Mouse (Mus musculus): ENCODE data around the gene Lep. TPM values are rescaled to one million over a fixed set of nuclear protein-coding genes. Genes with fewer than 3 reads are reported as not detected.

Gene Lep
- polyA plus RNA-seq, 1 experiment from 2014 or later = not detected

DNA sequence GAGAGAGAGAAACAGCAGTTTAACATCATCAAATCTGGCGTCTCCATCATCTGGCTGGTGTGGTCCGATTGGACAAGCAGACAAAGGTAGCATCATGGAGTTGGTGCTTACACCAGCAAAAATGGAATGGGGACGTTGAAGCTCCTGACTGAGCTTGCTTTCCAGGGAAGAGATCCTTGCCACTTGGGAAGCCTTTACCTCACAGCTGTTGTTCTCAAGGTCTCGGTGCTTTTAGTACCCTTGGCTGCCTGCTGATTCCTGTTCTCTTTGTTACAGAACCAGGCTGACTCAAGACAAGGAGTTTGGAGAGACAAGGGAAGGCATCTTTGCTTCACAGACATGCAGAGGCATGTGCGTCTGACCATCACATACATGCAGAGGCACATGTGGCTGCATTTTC is 31.9 kb upstream of the Lep start:
- whole genome bisulfite sequencing = 63% methylated on average over 5 of the region's 5 CpGs

DNA sequence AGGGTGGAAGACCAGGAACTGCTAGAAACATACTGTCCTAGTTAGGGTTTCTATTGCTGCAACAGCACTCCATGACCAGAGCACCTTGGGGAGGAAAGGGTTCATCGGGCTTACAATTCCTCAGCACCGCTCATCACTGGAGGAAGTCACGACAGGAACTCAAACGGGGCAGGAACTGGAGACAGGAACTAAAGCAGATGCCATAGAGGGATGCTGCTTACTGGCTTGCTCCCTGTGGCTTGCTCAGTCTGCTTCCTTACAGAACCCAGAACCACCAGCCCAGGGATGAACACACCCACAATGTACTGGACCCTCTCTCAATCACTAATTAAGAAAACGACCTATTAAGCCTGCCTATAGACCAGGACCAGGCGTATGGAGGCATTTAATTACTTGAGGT is 30.5 kb upstream of the Lep start:
- no peak overlapping the region for H3K9ac ChIP-seq (ENCODE audit: low read depth, low read length)
- H3K27ac ChIP-seq = no peak overlapping the region
- TF ChIP-seq CTCF (IDR thresholded peaks at IDR 0.05; ENCODE audit: low read depth) = no peak
- no peaks in the 10 kb centered on the region for H3K9me3 ChIP-seq (replicated peaks; ENCODE audit: low read length)
- H3K4me2 ChIP-seq (ENCODE audit: low read length) = no peak overlapping the region
- no peaks in the 10 kb centered on the region for H3K4me1 ChIP-seq (replicated peaks; ENCODE audit: insufficient read depth, low read length)
- H3K36me3 ChIP-seq (ENCODE audit: insufficient read depth, low read length) = no peaks in the 10 kb centered on the region
- no peak overlapping the region for H3K4me3 ChIP-seq (replicated peaks; ENCODE audit: low read depth, low read length)
- no peaks in the 10 kb centered on the region for H3K27me3 ChIP-seq (ENCODE audit: insufficient read depth, low read length)
- ATAC-seq (replicated peaks; ENCODE audit: low FRiP score, low read depth) (no peak), DNase-seq (ENCODE audit: low spot score) (no peak)
- WGBS = 69% methylated on average over 6 of the region's 6 CpGs

More for the DNA sequence above, 31.9 kb upstream of the Lep start:
- DNase-seq (ENCODE audit: low spot score) (no peak), ATAC-seq (replicated peaks; ENCODE audit: low FRiP score, low read depth) (no peak)
- Histone ChIP-seq H3K27me3 (ENCODE audit: insufficient read depth, low read length) (no peaks in the 10 kb centered on the region), H3K9me3 (replicated peaks; ENCODE audit: low read length) (no peaks in the 10 kb centered on the region), H3K4me2 (ENCODE audit: low read length) (no peak overlapping the region), H3K27ac (no peak overlapping the region), H3K4me1 (replicated peaks; ENCODE audit: insufficient read depth, low read length) (no peaks in the 10 kb centered on the region), H3K4me3 (replicated peaks; ENCODE audit: low read depth, low read length) (no peak overlapping the region), H3K9ac (ENCODE audit: low read depth, low read length) (no peak overlapping the region), H3K36me3 (ENCODE audit: insufficient read depth, low read length) (no peaks in the 10 kb centered on the region)
- TF ChIP-seq CTCF (IDR thresholded peaks at IDR 0.05; ENCODE audit: low read depth) = no peak

DNA sequence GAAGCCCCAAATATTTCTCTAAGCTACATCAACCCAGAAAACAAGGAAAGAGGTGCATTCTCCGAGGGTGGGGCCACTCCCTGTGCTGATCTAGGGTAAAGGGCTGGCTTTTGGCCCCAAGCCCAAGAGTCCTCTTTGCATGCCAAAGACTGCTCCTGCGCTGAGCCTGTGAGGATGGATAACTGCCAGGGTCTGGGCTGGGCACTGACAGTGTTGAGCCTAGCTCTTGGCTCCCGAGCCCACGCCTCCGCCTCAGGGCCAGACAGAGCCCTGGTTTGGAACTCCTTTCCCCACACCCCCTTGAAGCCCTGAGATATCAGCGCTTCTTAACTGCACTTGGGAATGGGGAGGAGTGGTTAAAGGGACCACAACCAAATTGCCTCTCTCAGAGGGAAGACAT is 28.8 kb upstream of the Lep start:
- TF ChIP-seq CTCF (IDR thresholded peaks at IDR 0.05; ENCODE audit: low read depth) = no peak
- Histone ChIP-seq H3K4me2 (ENCODE audit: low read length) (no peak overlapping the region), H3K9ac (ENCODE audit: low read depth, low read length) (no peak overlapping the region), H3K4me3 (replicated peaks; ENCODE audit: low read depth, low read length) (no peak overlapping the region), H3K27ac (no peak overlapping the region), H3K27me3 (ENCODE audit: insufficient read depth, low read length) (no peaks in the 10 kb centered on the region), H3K9me3 (replicated peaks; ENCODE audit: low read length) (no peaks in the 10 kb centered on the region), H3K36me3 (ENCODE audit: insufficient read depth, low read length) (no peaks in the 10 kb centered on the region), H3K4me1 (replicated peaks; ENCODE audit: insufficient read depth, low read length) (no peaks in the 10 kb centered on the region)
- 67% methylated on average over 6 of the region's 6 CpGs for WGBS
- ATAC-seq (replicated peaks; ENCODE audit: low FRiP score, low read depth) = no peak
- DNase-seq (ENCODE audit: low spot score) = no peak

DNA sequence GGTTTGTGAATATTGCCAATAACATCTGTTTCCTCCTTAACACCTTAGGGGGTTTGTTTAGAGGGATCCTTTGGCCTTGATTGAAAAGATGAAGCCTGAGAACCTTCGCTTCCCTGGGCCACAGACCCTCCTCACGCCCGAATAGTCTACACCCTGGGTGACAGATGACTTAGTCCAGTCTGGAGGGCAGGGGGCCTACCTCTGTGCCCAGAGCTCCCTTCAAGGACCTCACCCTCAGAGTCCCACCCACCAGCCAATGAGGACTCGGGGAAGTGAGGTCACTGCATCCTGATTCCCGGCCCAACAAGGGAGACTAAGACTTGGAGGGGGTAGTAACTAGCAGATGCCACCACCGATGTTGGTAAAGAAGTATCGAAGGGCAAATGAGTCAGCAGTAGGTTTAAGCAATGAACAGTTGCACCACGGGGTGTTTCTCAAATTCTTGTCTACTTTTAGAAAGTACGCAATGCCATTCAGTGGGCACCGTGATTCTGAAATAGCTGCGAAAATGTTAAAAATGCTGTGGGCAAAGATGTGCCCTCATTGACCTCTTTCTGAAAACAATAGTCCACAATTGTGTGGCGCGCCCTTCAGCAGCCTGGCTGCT is 28.2 kb upstream of the Lep start:
- ATAC-seq (replicated peaks; ENCODE audit: low FRiP score, low read depth) = no peak
- H3K4me2 ChIP-seq (ENCODE audit: low read length) = no peak overlapping the region
- WGBS = 86% methylated on average over 13 of the region's 13 CpGs
- H3K9ac ChIP-seq (ENCODE audit: low read depth, low read length) = no peak overlapping the region
- H3K36me3 ChIP-seq (ENCODE audit: insufficient read depth, low read length) = no peaks in the 10 kb centered on the region
- H3K4me1 ChIP-seq (replicated peaks; ENCODE audit: insufficient read depth, low read length) = no peaks in the 10 kb centered on the region
- H3K4me3 ChIP-seq (replicated peaks; ENCODE audit: low read depth, low read length) = no peak overlapping the region
- no peak overlapping the region for H3K27ac ChIP-seq
- TF ChIP-seq CTCF (IDR thresholded peaks at IDR 0.05; ENCODE audit: low read depth) = no peak
- no peaks in the 10 kb centered on the region for H3K27me3 ChIP-seq (ENCODE audit: insufficient read depth, low read length)
- H3K9me3 ChIP-seq (replicated peaks; ENCODE audit: low read length) = no peaks in the 10 kb centered on the region
- DNase-seq (ENCODE audit: low spot score) = no peak

DNA sequence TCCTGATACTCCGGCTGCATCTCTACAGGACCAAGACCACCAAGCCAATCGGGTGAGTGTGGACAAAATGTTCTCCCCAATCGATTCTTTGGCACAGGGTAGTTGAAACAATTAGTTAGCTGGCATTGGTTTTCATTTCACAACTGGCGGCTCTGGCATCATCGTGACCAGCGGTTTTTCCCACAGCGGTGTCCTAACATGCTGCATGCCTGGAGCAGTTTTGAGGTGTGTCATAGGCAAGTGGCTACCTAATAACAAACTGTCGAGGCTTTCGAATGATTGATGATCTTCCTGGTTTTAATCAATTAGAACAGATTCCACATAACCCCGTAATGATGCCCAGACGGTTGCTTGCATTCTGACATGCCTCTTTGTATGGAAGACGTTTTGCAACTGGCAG is 27.6 kb upstream of the Lep start:
- Histone ChIP-seq H3K27me3 (ENCODE audit: insufficient read depth, low read length) (no peaks in the 10 kb centered on the region), H3K9ac (ENCODE audit: low read depth, low read length) (no peak overlapping the region), H3K4me3 (replicated peaks; ENCODE audit: low read depth, low read length) (no peak overlapping the region), H3K36me3 (ENCODE audit: insufficient read depth, low read length) (no peaks in the 10 kb centered on the region), H3K4me2 (ENCODE audit: low read length) (no peak overlapping the region), H3K4me1 (replicated peaks; ENCODE audit: insufficient read depth, low read length) (no peaks in the 10 kb centered on the region), H3K9me3 (replicated peaks; ENCODE audit: low read length) (no peaks in the 10 kb centered on the region), H3K27ac (no peak overlapping the region)
- DNase-seq (ENCODE audit: low spot score) (no peak), ATAC-seq (replicated peaks; ENCODE audit: low FRiP score, low read depth) (no peak)
- no peak for TF ChIP-seq CTCF (IDR thresholded peaks at IDR 0.05; ENCODE audit: low read depth)
- 87% methylated on average over 12 of the region's 12 CpGs for WGBS

DNA sequence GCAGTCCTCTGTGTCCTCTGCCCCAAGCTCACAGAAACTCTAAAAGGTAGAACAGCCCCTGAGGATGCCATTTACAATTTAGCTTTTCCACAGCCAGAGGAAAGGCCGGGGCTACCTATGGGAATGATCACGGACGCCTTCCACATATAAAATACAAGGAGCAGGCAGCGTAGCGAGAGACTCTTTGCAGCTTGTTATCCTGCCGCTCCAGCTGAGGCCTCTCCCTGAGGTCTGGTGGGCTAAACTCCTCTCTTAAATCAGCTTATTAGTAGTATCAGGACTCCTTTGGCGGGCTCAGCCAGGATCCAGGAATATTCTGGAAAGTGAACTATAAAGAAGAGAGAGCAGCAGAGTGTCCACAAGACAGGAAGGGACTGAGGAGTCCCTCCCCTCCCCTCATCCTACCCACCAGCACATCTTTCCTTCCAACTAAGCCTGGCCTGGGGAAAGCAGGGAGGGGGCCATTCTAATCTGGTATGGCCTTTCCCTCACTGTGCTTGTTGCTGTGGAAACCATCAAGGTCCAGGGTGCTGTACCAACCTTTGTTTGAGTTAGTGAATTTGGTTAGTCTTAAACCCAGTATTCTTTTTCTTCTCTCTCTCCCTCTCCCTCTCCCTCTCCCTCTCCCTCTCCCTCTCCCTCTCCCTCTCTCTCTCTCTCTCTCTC is 25.9 kb upstream of the Lep start:
- Histone ChIP-seq H3K27ac (no peak overlapping the region), H3K9ac (ENCODE audit: low read depth, low read length) (no peak overlapping the region), H3K27me3 (ENCODE audit: insufficient read depth, low read length) (no peaks in the 10 kb centered on the region), H3K4me3 (replicated peaks; ENCODE audit: low read depth, low read length) (no peak overlapping the region), H3K9me3 (replicated peaks; ENCODE audit: low read length) (no peaks in the 10 kb centered on the region), H3K4me2 (ENCODE audit: low read length) (no peak overlapping the region), H3K36me3 (ENCODE audit: insufficient read depth, low read length) (no peaks in the 10 kb centered on the region), H3K4me1 (replicated peaks; ENCODE audit: insufficient read depth, low read length) (no peaks in the 10 kb centered on the region)
- ATAC-seq (replicated peaks; ENCODE audit: low FRiP score, low read depth) (no peak), DNase-seq (ENCODE audit: low spot score) (no peak)
- 63% methylated on average over 7 of the region's 7 CpGs for WGBS
- no peak for TF ChIP-seq CTCF (IDR thresholded peaks at IDR 0.05; ENCODE audit: low read depth)
